Mouse (Mus musculus): ENCODE results near the gene S1pr1. TPM values are rescaled to one million over a fixed set of nuclear protein-coding genes. Genes with fewer than 3 reads are reported as not detected.
A peak's percentile ranks its signal among the peaks of the same experiment; 100 is the strongest.

Gene S1pr1
- polyA plus RNA-seq, 1 experiment from 2014 or later = 25.0 TPM

DNA sequence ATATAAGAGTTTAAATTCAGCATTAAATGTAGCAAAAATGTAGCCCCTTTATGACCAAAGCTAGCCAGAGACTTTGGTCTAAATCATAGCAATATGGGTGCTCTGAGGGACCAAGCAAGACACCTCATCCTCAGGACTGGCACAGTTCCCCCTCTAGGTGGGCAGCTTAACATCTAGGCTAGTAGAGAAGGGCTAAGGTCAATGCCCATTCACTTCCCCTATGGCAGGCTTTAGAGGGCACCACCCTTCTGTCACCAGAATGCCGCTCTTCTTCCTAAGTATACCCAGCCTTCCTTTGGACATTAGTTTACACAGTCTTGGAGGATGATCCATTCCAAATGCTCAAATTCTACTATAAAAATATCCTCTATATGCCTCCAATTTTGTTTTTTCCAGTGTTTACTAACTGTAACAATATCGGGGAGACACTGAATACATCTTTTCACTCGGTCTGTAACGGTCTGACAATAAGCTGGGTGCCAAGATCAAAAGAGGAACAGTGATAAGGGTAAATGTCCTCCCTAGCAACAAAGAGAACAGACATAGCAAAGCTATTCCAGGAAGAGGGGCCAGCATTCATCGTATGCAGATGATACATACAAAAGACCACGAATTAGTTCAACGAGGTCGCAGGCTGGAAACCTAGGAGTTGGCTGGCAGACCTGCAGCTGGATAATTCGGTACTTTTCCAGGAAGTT lies 41.8 kb downstream of the S1pr1 start:
- no peaks in the 10 kb centered on the region for H3K27me3 ChIP-seq (ENCODE audit: control insufficient read depth, insufficient read depth, low read length)
- no peak overlapping the region for H3K27ac ChIP-seq
- no peak overlapping the region for H3K4me3 ChIP-seq (replicated peaks; ENCODE audit: low read length)
- H3K4me2 ChIP-seq (replicated peaks) = no peak overlapping the region
- H3K9me3 ChIP-seq (ENCODE audit: control insufficient read depth, low read length) = no peaks in the 10 kb centered on the region
- H3K36me3 ChIP-seq (replicated peaks; ENCODE audit: control insufficient read depth, insufficient read depth) = no peaks in the 10 kb centered on the region
- 47% methylated on average over 9 of the region's 9 CpGs for WGBS
- DNase-seq (ENCODE audit: low spot score) (no peak), ATAC-seq (ENCODE audit: low FRiP score) (no peak)
- H3K9ac ChIP-seq = no peak overlapping the region
- no peaks in the 10 kb centered on the region for H3K4me1 ChIP-seq (replicated peaks; ENCODE audit: control insufficient read depth, insufficient read depth, low read length)

DNA sequence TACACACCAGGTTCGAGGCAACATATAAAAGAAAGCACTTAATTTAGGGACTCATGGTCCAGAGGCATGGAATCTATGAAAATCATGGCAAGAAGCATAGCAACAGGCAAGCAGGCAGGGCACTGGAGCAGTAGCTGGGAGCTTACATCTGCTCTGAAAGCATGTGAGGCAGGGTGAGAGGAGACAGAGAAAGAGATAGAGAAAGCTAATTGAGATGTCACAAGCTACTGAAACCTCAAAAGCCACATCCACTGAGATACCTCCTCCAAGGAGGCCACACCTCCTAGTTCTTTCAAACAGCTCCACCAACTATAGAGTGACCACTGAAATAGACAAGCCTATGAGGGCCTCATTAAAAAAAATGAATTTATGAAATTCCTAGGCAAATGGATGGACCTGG lies 45.6 kb downstream of the S1pr1 start:
- Histone ChIP-seq H3K4me1 (replicated peaks; ENCODE audit: control insufficient read depth, insufficient read depth, low read length) (no peaks in the 10 kb centered on the region), H3K4me3 (replicated peaks; ENCODE audit: low read length) (no peak overlapping the region), H3K9ac (no peak overlapping the region), H3K36me3 (replicated peaks; ENCODE audit: control insufficient read depth, insufficient read depth) (no peaks in the 10 kb centered on the region), H3K27ac (no peak overlapping the region), H3K27me3 (ENCODE audit: control insufficient read depth, insufficient read depth, low read length) (no peaks in the 10 kb centered on the region), H3K4me2 (replicated peaks) (no peak overlapping the region), H3K9me3 (ENCODE audit: control insufficient read depth, low read length) (no peaks in the 10 kb centered on the region)
- WGBS = 78% methylated on average over 1 of the region's 1 CpGs
- ATAC-seq (ENCODE audit: low FRiP score) (no peak), DNase-seq (ENCODE audit: low spot score) (no peak)

DNA sequence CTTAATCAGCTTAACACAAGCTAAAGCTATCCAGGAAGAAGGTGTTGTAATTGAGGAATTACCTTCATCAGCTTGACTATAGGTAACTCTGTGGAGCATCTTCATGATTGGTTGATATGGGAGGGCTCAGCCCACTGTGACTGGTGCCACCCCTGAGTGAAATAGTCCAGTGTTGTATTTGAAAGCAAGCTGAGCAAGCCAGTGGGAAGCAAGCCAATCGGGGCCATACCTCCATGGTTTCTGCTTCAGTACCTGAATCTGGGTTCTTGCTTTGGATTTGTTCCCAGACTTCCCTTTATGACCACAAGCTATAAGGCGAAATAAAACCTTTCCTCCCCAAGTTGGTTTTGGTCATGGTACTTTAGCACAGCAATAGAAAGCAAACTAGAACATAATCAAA lies 47.7 kb downstream of the S1pr1 start:
- Histone ChIP-seq H3K9ac (no peak overlapping the region), H3K4me2 (replicated peaks) (no peak overlapping the region), H3K4me3 (replicated peaks; ENCODE audit: low read length) (no peak overlapping the region), H3K27ac (no peak overlapping the region), H3K27me3 (ENCODE audit: control insufficient read depth, insufficient read depth, low read length) (no peaks in the 10 kb centered on the region), H3K9me3 (ENCODE audit: control insufficient read depth, low read length) (no peaks in the 10 kb centered on the region), H3K36me3 (replicated peaks; ENCODE audit: control insufficient read depth, insufficient read depth) (no peaks in the 10 kb centered on the region), H3K4me1 (replicated peaks; ENCODE audit: control insufficient read depth, insufficient read depth, low read length) (no peaks in the 10 kb centered on the region)
- DNase-seq (ENCODE audit: low spot score) = no peak
- WGBS = 90% methylated on average over 2 of the region's 2 CpGs
- ATAC-seq (ENCODE audit: low FRiP score) = no peak

GRCm38 (mm10) chr3:115666547-115666946 lies 48.3 kb downstream of the S1pr1 start:
- WGBS = 52% methylated on average over 8 of the region's 8 CpGs
- no peak overlapping the region for H3K4me3 ChIP-seq (replicated peaks; ENCODE audit: low read length)
- H3K9me3 ChIP-seq (ENCODE audit: control insufficient read depth, low read length) = no peaks in the 10 kb centered on the region
- H3K27ac ChIP-seq = no peak overlapping the region
- no peaks in the 10 kb centered on the region for H3K27me3 ChIP-seq (ENCODE audit: control insufficient read depth, insufficient read depth, low read length)
- H3K9ac ChIP-seq = no peak overlapping the region
- H3K4me2 ChIP-seq (replicated peaks) = no peak overlapping the region
- H3K36me3 ChIP-seq (replicated peaks; ENCODE audit: control insufficient read depth, insufficient read depth) = no peaks in the 10 kb centered on the region
- H3K4me1 ChIP-seq (replicated peaks; ENCODE audit: control insufficient read depth, insufficient read depth, low read length) = no peaks in the 10 kb centered on the region
- no peak for DNase-seq (ENCODE audit: low spot score)
- ATAC-seq (ENCODE audit: low FRiP score) = no peak

- no peaks in the 10 kb centered on the region for H3K4me1 ChIP-seq (replicated peaks; ENCODE audit: control insufficient read depth, insufficient read depth, low read length)
- H3K27ac ChIP-seq = no peak overlapping the region
- ATAC-seq (ENCODE audit: low FRiP score) (peak; percentile 40; the same call in 1 of the 2 replicates), DNase-seq (ENCODE audit: low spot score) (no peak)
- no peaks in the 10 kb centered on the region for H3K27me3 ChIP-seq (ENCODE audit: control insufficient read depth, insufficient read depth, low read length)
- no peak overlapping the region for H3K9ac ChIP-seq
- 45% methylated on average over 3 of the region's 3 CpGs for WGBS
- no peak overlapping the region for H3K4me2 ChIP-seq (replicated peaks)
- H3K36me3 ChIP-seq (replicated peaks; ENCODE audit: control insufficient read depth, insufficient read depth) = no peaks in the 10 kb centered on the region
- H3K9me3 ChIP-seq (ENCODE audit: control insufficient read depth, low read length) = no peaks in the 10 kb centered on the region
- H3K4me3 ChIP-seq (replicated peaks; ENCODE audit: low read length) = no peak overlapping the region
Observed at GRCm38 (mm10) chr3:115664497-115664896, 50.4 kb downstream of the S1pr1 start.

DNA sequence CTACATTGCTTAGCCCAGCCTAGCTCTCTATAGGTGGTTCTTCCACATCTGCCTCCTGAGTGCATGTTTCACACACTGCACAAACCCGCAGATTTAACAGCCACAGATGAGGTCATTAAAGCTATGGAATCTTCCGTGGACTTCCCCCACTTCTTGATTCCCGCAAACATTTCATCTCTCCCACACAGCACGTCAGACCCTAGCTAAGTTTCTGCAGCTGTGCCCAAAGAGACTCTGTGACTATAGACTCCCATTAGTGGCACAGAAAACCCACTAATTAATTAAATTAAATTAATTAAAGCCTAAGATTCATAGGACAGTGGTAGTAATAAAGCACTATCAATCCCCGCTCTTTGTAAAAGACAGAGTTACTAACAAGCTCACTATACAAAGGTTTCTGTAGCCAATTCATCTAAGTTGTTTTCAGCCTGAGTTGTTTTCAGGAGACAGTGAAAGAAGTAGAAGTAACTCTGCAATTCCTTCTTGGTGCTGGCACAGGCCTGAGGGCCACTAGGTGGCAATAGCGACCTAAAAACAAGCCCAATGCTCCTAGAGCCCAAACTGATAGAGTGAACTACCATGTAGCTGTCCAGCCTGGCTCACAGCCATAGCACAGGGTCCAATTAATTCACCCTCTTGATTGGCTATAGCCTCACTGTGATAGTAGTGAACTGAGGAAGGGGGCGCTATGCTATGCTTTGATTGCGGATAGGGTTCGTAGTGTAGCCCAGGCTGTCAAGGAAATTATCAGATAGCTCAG lies 54.0 kb downstream of the S1pr1 start:
- no peaks in the 10 kb centered on the region for H3K4me1 ChIP-seq (replicated peaks; ENCODE audit: control insufficient read depth, insufficient read depth, low read length)

More for the DNA sequence above, 54.0 kb downstream of the S1pr1 start:
- peak; percentile 81 for DNase-seq (ENCODE audit: low spot score)
- ATAC-seq (ENCODE audit: low FRiP score) = peak; percentile 84
- no peaks in the 10 kb centered on the region for H3K9me3 ChIP-seq (ENCODE audit: control insufficient read depth, low read length)
- no peak overlapping the region for H3K9ac ChIP-seq
- H3K36me3 ChIP-seq (replicated peaks; ENCODE audit: control insufficient read depth, insufficient read depth) = no peaks in the 10 kb centered on the region
- 56% methylated on average over 9 of the region's 9 CpGs for WGBS
- no peak overlapping the region for H3K27ac ChIP-seq
- H3K4me2 ChIP-seq (replicated peaks) = no peak overlapping the region
- H3K27me3 ChIP-seq (ENCODE audit: control insufficient read depth, insufficient read depth, low read length) = no peaks in the 10 kb centered on the region
- H3K4me3 ChIP-seq (replicated peaks; ENCODE audit: low read length) = no peak overlapping the region

Other genes starting within 250 kb of the S1pr1 start
- 24.5 and 25.0 TPM in 2 replicates for gene Dph5, start 172.8 kb upstream of the S1pr1 start, polyA plus RNA-seq (2014; fragmentation: Nextera tagmentation; extraction: Ambion mirVana)

Measured in hindbrain, embryonic 14.5 days (tissue).